Mouse (Mus musculus) lung, postnatal 0 days (tissue): ENCODE results near the gene Vpreb1.

Experiments used
- CTCF ChIP-seq: IDR thresholded peaks from 2 replicates; pipeline ENCODE4 v1.5.1; 2016; ENCODE audit warnings: antibody characterized with exemption, mild to moderate bottlenecking
- EP300 ChIP-seq: IDR thresholded peaks from 2 replicates; pipeline ENCODE4 v1.6.1; 2016; ENCODE audit warnings: antibody characterized with exemption, mild to moderate bottlenecking, control low read depth

GRCm38 (mm10) chr16:16829671-16830070 lies 41.0 kb downstream of the Vpreb1 start:
- TF ChIP-seq CTCF (no peak), EP300 (no peak)
